Mouse (Mus musculus) intestine, embryonic 16.5 days (tissue): ENCODE data around the gene Fmr1. TPM values are rescaled to one million over a fixed set of nuclear protein-coding genes. Genes with fewer than 3 reads are reported as not detected.

ENCODE experiments used
- ATAC-seq: fragments of 200-750 bp; cut with Nextera tagmentation; 2 replicates; pipeline ENCODE4 v1.8.0; 2017; ENCODE audit warnings: moderate TSS enrichment, moderate library complexity
- H3K27ac ChIP-seq: fragments of 300-500 bp; sonication (generic); 2 replicates; pipeline ENCODE4 v1.5.1; 2014; ENCODE audit warnings: mild to moderate bottlenecking, low read length
- H3K27me3 ChIP-seq: fragments of 300-500 bp; sonication (generic); replicated peaks from 2 replicates; pipeline ENCODE4 v1.6.1; 2014; ENCODE audit warnings: low read length, control low read depth, mixed read lengths; ENCODE audit not compliant: control insufficient read depth, insufficient read depth
- H3K36me3 ChIP-seq: fragments of 300-500 bp; sonication (generic); 2 replicates; pipeline ENCODE4 v1.6.1; 2014; ENCODE audit warnings: low read length, control low read depth; ENCODE audit not compliant: control insufficient read depth, insufficient read depth
- H3K4me1 ChIP-seq: fragments of 300-500 bp; sonication (generic); 2 replicates; pipeline ENCODE4 v1.6.1; 2014; ENCODE audit warnings: low read length, control low read depth, mixed read lengths; ENCODE audit not compliant: control insufficient read depth, insufficient read depth
- H3K4me2 ChIP-seq: fragments of 300-500 bp; sonication (generic); 2 replicates; pipeline ENCODE4 v1.6.1; 2014; ENCODE audit warnings: low read depth, low read length, control low read depth
- H3K4me3 ChIP-seq: fragments of 300-500 bp; sonication (generic); 2 replicates; pipeline ENCODE4 v1.5.1; 2014; ENCODE audit warnings: mild to moderate bottlenecking, low read length
- H3K9ac ChIP-seq: fragments of 300-500 bp; sonication (generic); 2 replicates; pipeline ENCODE4 v1.6.1; 2014; ENCODE audit warnings: low read depth, low read length
- H3K9me3 ChIP-seq: fragments of 300-500 bp; sonication (generic); 2 replicates; pipeline ENCODE4 v1.6.1; 2016; ENCODE audit warnings: low read length, control low read depth; ENCODE audit not compliant: control insufficient read depth
- WGBS: fragments of 180-500 bp; shearing (Covaris S2); extraction: QIAGEN DNeasy Blood & Tissue Kit; methylation state at CpG from one replicate; pipeline ENCODE4 v1.1.7; 2014; 5-methylcytosine and 5-hydroxymethylcytosine counted together
- polyA plus RNA-seq: library from polyadenylated mRNA; unstranded; fragments of >200 nt; fragmentation: Nextera tagmentation; extraction: Ambion mirVana; gene quantifications from 2 replicates; pipeline ENCODE4 v1.2.1, GENCODE M21; 2015

Fmr1 gene
- polyA plus RNA-seq, 1 experiment from 2014 or later, result 34.2 TPM

DNA sequence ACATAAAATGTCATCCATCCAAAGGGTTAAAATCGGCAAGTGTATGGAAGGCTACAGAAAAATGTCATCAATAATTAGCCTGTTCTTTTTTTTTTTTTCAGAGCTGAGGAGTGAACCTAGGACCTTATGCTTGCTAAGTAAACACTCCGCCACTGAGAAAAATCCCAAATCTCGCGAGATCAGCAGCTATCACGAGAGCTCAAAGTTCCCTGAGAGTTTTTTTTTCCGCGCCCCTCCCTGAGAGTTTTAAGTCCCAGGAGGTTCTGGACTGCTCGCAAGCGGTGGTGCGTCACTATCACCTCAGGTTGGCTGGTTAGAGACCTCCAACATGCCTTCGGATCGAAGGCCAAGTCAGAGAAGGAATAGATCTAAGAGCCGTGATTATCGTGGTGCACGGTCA is 83.3 kb downstream of the Fmr1 start, which contains the start of gene Fmr1nb:
TSS of gene Fmr1nb (plus strand) at position 234 of the 400 bp plus-strand sequence.
- H3K36me3 ChIP-seq, result no peaks in the 10 kb centered on the region

More for the DNA sequence above, 83.3 kb downstream of the Fmr1 start, which contains the start of gene Fmr1nb:
- Histone ChIP-seq H3K4me1 (no peaks in the 10 kb centered on the region), H3K9me3 (no peaks in the 10 kb centered on the region), H3K4me2 (no peak within 1 kb of the TSS), H3K27ac (no peak within 1 kb of the TSS), H3K9ac (no peak within 1 kb of the TSS), H3K4me3 (no peak within 1 kb of the TSS), H3K27me3 (no peaks in the 10 kb centered on the region)
- no peak for ATAC-seq
- 83% methylated on average over 15 of the region's 15 CpGs for WGBS

Other genes starting within 250 kb of the Fmr1 start
- gene Fmr1nb, start 83.3 kb downstream of the Fmr1 start, polyA plus RNA-seq, result 0.28 TPM in 1 of 2 replicates, not detected in the other
- 1.7 and 2.6 TPM in 2 replicates for gene Gm14698, start 142.6 kb downstream of the Fmr1 start, polyA plus RNA-seq
- not detected in 2 replicates for gene Gm6812, start 214.5 kb downstream of the Fmr1 start, polyA plus RNA-seq